Mouse (Mus musculus): ENCODE data around the gene Phtf2.
"Not testable (repeated sequence)": the region's sequence is repeated elsewhere in the genome, so short reads cannot be mapped to it uniquely, and the experiment has no call there.

Phtf2 gene

DNA sequence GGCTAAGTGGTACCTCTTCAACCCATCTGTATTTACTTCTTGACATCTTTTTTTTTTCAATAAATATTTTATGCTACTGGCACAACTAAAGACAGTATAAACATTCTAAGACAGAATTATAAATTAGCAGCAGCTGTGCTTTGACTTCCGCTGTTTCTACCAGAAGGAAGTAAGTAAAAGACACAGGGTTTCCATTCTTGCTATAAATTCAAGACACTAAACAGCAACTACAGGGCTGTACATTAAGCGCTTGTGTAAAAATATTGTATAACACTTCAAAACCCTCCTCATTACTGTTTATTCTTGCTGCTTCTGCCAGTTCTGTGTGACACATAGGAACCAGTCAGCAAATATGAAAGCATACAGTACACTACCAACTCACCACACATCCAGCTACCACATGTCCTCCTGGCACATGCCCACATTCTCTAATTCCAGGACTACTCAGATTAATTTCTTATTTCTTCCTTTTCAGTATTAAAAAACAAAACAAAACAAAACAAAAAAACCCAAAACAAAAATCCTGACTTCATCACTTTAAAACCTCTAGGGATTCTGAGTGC, 16.6 kb downstream of the Phtf2 start:
- DNase-seq (ENCODE audit: low read depth, low spot score), result peak; percentile 25

DNA sequence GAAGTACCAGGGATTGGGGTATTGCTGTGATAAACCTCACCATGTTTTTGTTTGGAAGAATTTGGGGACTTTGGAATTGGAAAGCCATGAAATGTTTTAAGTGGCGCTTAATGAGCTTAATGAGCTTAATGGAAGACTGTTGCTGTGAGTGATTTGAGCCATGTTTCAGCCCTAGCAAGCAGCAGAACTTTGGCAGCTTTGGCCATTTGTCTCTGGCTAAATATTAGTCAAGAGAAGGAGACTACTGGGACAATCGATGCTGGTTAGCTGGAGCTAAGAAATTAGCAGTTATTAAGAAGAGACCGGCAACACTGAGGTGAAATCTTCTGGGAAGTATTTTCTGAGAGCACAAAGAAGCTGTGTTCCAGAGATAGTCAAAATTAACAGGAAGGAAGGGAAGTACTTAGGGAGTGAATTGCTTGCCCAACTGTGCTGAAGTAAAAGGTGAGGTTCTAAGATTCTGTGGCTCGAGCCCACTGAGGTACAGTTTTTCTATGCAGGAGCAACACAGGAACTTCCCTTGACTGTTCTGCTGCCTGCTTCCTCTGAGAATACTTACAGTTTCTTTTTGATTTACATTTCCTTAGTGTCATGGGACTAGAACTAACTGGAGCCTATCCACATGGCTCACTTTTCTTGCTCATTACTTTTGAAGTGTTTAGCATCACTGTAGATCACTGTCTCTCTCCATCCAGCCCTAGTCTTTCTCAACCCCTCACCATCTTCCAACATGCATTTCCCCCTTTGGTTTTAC, 17.5 kb downstream of the Phtf2 start:
- DNase-seq (ENCODE audit: low read depth, low spot score), result no peak

- peak; percentile 55 for DNase-seq (ENCODE audit: low read depth, low spot score)
Measured at GRCm38 (mm10) chr5:20861901-20862300, 20.0 kb downstream of the Phtf2 start.

- DNase-seq (ENCODE audit: low read depth, low spot score), result no peak
Measured at GRCm38 (mm10) chr5:20860565-20860964, 21.4 kb downstream of the Phtf2 start.

- DNase-seq (ENCODE audit: low read depth, low spot score), result no peak
Measured at GRCm38 (mm10) chr5:20858404-20858803, 23.5 kb downstream of the Phtf2 start.

DNA sequence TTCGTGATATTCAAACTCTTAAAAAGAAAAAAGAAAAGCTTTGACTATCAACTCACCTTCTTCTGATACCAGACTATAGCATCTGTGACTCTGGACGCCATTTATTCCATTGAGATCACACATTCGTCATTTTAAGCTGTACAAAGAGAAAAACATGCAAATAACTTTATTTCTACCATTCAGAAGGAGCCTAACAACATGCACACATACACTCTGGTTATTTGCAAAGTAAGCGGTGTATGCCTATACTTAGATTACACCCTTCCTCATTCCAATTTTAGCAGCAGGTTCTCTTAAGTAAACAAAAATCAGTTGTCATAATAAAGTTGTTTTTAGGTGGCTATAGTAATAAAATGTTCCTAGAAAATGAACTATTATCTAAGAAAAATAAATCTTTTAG, 26.9 kb downstream of the Phtf2 start:
- DNase-seq (ENCODE audit: low read depth, low spot score), result no peak

DNA sequence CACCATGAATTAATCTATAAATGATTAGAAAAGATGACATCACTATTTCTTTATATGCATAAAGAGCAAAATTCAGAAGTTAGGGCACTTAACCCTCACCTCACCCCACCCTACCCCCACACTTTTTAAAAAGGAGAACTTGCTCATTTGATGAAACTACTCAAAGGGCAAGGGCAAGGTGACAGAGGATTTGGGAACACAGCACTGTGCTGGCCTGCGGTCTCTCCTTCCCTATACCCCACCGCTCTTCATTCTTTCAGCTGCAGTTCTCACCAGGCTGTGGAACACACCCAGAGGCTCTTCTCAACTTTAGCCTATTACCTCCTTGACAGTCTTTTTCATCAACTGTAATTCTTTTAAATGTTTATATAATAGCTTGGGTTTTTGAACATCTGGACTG, 34.9 kb downstream of the Phtf2 start:
- DNase-seq (ENCODE audit: low read depth, low spot score), result no peak

DNA sequence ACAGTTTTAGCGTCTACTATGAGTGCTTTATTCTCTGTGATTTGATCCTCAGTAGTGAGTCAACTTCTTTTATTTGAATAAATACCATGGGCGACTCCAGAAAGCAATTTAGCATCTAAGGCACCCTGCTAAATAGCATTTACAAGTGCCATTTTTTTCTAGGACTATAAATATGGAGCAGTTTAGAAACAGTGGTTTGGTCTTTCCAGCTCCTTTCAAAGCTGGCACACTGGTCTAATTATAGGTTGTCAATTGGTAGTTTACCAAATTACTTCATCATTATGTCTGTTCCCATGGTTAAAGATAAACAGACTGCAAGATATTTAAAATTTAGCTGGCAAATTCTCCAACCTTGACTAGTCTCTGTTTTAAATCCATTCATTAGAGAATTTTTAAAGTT, 38.1 kb downstream of the Phtf2 start:
- DNase-seq (ENCODE audit: low read depth, low spot score), result peak; percentile 72

DNA sequence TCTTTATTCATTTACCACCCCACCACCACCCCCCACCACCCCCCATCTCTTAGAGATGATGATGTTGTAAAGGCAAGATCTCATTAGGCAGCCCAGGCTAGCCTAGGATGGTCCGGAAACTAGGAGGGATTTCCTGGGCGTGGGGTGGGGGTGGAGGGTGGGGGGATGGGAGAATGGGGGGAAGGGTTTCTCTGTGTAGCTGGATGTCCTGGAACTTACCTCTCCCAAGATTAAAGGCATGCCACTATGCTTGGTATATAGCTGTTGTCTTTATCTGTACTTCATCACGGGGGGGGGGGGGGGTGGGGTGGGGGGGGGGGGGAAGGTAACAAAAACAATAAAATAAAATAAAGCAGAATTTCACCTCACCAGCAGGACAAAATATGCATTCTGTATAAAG, 38.5 kb downstream of the Phtf2 start:
- no peak for DNase-seq (ENCODE audit: low read depth, low spot score)

GRCm38 (mm10) chr5:20837082-20837481, 44.8 kb downstream of the Phtf2 start:
- no peak for DNase-seq (ENCODE audit: low read depth, low spot score)

GRCm38 (mm10) chr5:20834399-20834798, 47.5 kb downstream of the Phtf2 start:
- no peak for DNase-seq (ENCODE audit: low read depth, low spot score)

- no peak for DNase-seq (ENCODE audit: low read depth, low spot score)
Measured at GRCm38 (mm10) chr5:20831433-20831832, 50.5 kb downstream of the Phtf2 start.

GRCm38 (mm10) chr5:20830717-20831116, 51.2 kb downstream of the Phtf2 start:
- DNase-seq (ENCODE audit: low read depth, low spot score), result no peak

DNA sequence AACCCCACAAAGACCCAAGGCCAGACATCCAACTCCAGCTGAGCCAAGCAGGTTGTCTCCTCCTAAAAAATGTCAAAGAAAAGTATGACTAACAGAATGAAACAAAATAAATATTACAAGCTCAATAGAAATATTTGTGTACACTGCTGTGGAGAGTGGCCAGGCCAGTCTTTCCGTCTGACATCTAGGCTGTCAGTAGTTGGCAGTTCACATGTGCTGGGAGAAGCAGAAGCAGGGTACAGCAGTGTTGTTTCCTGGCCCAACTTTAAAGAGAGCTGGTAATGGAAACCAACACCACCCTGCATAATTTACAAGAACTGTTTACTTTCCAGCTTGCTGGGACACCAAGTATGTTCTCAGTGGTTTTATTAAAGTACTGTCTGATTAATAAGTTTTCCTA, 60.3 kb downstream of the Phtf2 start:
- no peak for DNase-seq (ENCODE audit: low read depth, low spot score)

DNA sequence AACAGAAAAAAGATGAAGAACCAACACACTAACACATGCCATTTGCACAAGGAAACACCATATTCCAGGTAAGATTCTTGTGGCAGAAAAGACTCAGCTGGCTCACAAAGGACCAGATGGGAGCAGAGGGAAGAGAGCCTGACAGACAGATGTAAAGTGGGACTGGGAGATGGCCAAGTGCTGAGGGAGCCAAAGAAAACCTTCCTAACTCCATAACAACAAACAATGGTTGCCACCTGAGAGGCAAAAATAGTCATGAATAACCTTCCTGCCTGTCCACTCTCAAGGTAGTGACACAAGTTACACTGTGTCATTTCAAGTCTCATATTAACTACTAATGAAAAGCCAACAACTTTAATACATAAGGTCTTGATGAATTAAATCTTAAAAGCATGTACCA, 60.8 kb downstream of the Phtf2 start:
- DNase-seq (ENCODE audit: low read depth, low spot score), result peak; percentile 47

GRCm38 (mm10) chr5:20815094-20815493, 66.8 kb downstream of the Phtf2 start:
- no peak for DNase-seq (ENCODE audit: low read depth, low spot score)

DNA sequence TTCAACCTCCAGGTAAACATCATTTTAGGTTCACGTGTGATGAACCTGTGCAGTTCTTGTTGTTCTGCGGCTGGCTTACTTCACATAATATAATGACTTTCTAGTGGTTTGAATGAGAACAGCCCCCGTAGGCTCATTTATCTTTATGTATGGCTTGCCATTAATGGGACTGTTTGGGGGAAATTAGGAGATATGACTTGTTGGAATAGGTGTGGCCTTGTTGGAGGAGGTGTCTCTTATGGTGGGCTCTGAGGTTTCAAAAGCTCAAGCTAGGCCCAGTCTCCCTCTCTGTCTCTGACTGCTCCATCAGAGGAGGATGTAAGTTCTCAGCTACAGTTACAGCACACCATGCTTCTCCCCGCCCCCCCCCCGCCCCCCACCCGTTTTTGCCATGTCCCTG, 71.5 kb downstream of the Phtf2 start:
- DNase-seq (ENCODE audit: low read depth, low spot score), result no peak

DNA sequence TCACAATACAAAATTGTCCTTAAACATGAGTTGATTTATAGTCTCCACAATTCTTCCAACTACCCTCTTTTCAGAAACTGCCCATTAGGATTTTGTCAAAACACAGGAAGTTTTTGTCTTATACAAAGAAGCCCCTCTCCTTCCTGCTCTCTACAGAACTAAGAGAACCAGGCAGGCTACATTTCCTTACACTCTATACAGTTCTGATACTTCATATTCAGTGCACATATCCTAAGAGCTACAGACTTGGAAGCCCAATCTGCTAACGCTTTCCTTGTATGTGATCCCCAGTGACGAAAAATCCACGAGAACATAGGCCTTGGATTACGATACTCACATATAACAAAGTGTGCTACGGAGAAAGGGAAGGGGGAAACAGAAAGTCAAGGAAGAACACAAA, 86.0 kb downstream of the Phtf2 start:
- no peak for DNase-seq (ENCODE audit: low read depth, low spot score)

- DNase-seq (ENCODE audit: low read depth, low spot score), result peak; percentile 50
Measured at GRCm38 (mm10) chr5:20791793-20792554, 90.0 kb downstream of the Phtf2 start.

- not testable (repeated sequence) for DNase-seq (ENCODE audit: low read depth, low spot score)
Measured at GRCm38 (mm10) chr5:20786471-20786870, 95.5 kb downstream of the Phtf2 start.

GRCm38 (mm10) chr5:20781116-20781515, 100.8 kb downstream of the Phtf2 start:
- DNase-seq (ENCODE audit: low read depth, low spot score), result no peak

DNA sequence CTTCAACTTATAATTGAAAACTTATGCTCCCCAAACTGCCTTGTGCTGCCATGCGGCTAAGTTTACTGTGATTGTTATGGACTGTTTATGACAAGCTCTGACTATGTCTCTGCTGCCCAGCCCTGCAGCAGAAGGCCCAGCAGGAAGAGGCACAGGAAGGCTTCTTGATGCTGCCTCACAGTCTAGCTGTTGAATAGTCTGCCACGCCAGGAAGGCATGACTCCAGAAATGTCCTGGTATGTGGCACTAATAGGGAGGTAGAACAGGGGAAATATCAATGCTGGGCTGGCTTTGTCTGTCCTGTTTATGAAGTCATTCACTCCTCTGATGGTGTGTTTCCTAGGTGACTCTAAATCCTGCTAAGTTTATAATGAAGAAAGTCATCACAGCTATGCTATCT, 102.7 kb downstream of the Phtf2 start:
- no peak for DNase-seq (ENCODE audit: low read depth, low spot score)
